Mouse (Mus musculus): Measurements from ENCODE around the gene Chd2.

The Chd2 gene

DNA sequence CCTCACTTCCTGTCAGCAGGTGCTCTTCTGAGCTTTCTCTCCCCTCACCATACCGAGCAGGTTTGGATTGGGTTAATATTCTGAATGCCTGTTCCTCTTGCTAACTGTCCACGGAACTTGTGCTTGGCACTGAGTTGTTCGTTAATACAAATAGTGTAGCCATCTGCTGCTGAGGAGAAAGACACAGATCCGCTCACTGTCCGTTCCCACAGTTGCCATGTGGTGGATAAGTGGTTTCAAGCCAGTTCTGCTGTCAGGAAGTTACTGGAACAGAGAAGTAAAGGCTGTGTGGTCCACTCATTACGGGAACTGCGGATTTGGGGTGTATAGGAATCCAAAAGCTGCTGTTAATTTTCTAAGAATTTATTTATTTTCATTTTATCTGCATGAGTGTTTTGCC lies 158.8 kb downstream of the Chd2 start:
- in situ Hi-C loops (cut with MboI, MseI): loop anchor here (25.0 kb wide), 1 partner anchor 1146 kb away; no protein-coding TSS in a partner anchor

DNA sequence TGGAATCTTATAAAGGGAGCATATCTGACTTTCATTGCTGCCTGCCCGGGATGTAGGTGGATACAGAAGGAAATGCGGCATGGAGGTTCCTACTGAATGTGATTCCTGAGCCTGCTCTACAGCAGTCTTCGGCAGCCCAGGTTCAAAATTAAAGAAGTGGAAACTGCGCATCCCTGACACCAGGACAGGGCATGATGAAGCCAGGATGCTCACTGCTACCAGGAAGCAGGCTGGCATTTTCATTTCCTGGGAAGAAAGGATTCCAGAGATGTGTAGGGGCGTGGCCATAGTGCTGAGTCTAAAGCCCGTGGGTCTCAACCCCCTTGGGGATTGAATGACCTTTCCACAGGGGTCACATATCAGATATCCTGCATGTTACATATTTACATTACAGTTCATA lies 163.6 kb downstream of the Chd2 start:
- in situ Hi-C loops (cut with MboI, MseI): loop anchor here (25.0 kb wide), 1 partner anchor 1141 kb away; no protein-coding TSS in a partner anchor

DNA sequence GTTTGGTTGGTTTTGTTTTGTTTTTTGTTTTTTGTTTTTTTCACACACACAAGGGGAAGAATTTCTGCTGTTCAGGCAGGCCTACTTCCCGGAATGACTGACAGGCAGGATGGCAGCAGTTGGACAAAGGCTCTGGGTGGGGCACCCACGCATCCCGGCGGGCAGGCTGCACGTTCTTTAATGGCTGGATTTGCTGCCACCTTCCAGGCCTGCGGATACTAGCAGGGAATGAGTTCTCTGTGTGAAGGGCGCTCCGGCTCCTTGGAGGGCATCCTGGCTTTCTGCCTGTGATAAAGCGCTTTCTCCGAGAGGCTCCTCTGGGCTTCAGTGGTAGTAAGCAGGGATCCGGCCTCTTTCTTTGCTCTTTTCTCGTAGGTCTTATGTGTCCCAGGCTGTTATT lies 164.3 kb downstream of the Chd2 start:
- in situ Hi-C loops (cut with MboI, MseI): loop anchor here (25.0 kb wide), 1 partner anchor 1140 kb away; no protein-coding TSS in a partner anchor
